Mouse (Mus musculus): ENCODE measurements around the gene Ppl. TPM values are rescaled to one million over a fixed set of nuclear protein-coding genes. Genes with fewer than 3 reads are reported as not detected.

Gene Ppl
- total RNA-seq, 2 experiments from 2014 or later: 4.9 to 6.8 TPM

Other genes starting within 250 kb of the Ppl start
- 100 to 1,000 TPM; 165 to 167 TPM for gene Mgrn1, start 246.2 kb downstream of the Ppl start, total RNA-seq (2021)
- gene Nudt16l1, start 193.7 kb downstream of the Ppl start, total RNA-seq (2021): 10 to 100 TPM; 19.1 to 20.4 TPM
- gene Anks3, start 168.2 kb downstream of the Ppl start, total RNA-seq (2021): 10 to 100 TPM; 11.3 to 14.7 TPM
- gene Sept12, start 134.6 kb downstream of the Ppl start, total RNA-seq (2021): not detected
- gene Smim22, start 125.1 kb downstream of the Ppl start, total RNA-seq (2021): not detected
- gene Rogdi, start 118.9 kb downstream of the Ppl start, total RNA-seq (2021): 10 to 100 TPM; 14.0 to 18.8 TPM
- 10 to 100 TPM; 40.6 to 43.3 TPM for gene Glyr1, start 82.6 kb downstream of the Ppl start, total RNA-seq (2021)
- gene Ubn1, start 82.4 kb downstream of the Ppl start, total RNA-seq (2021): 10 to 100 TPM; 21.3 to 23.2 TPM
- under 1 TPM; 0.55 to 0.72 TPM for gene Sec14l5, start 14.7 kb upstream of the Ppl start, total RNA-seq (2021)
- gene Nagpa, start 71.6 kb upstream of the Ppl start, total RNA-seq (2021): 10 to 100 TPM; 12.0 to 14.5 TPM
- 10 to 100 TPM; 14.3 to 19.3 TPM for gene AU021092, start 89.9 kb upstream of the Ppl start, total RNA-seq (2021)
- 10 to 100 TPM; 12.8 to 13.3 TPM for gene Alg1, start 101.2 kb upstream of the Ppl start, total RNA-seq (2021)
- 1 to 10 TPM; 8.7 to 9.8 TPM for gene Eef2kmt, start 123.6 kb upstream of the Ppl start, total RNA-seq (2021)